Mouse (Mus musculus) gastrocnemius, adult 8-10 months (tissue): ENCODE measurements around the gene Dnajc19. TPM values are rescaled to one million over a fixed set of nuclear protein-coding genes. Genes with fewer than 3 reads are reported as not detected.
A peak's percentile ranks its signal among the peaks of the same experiment; 100 is the strongest.

Source experiments
- DNase-seq, 2 experiments: peaks; one replicate each; pipeline ENCODE4 v3.0.0; 2022; ENCODE audit warnings: low spot score in 2 of 2
- total RNA-seq, 4 experiments: library from RNA; stranded (reverse); gene quantifications; 2 replicates each; pipeline ENCODE4 v1.2.4; 2022

Dnajc19 gene
- total RNA-seq, 4 experiments from 2014 or later, result 110 to 142 (median 120) TPM

DNA sequence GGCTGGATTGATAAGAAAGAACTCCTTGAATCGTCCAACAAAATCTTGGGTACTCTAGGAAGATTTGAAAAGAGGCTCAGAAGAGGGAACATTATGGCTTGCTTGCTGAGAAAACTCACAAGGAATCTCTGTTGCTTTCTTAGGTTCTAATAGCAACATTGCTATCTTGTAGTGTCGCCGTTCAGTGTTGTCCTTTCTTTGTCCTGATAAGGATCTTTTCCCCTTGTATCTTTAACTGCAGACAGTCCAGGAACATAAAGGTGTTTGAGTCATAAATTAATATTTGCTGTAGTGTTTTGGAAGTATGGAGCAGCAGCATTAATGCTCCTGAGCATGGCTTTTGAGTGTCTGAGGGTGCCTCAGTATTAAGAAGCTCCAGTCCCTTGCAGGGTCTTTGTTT, 50.5 kb downstream of the Dnajc19 start:
- no peak for DNase-seq

DNA sequence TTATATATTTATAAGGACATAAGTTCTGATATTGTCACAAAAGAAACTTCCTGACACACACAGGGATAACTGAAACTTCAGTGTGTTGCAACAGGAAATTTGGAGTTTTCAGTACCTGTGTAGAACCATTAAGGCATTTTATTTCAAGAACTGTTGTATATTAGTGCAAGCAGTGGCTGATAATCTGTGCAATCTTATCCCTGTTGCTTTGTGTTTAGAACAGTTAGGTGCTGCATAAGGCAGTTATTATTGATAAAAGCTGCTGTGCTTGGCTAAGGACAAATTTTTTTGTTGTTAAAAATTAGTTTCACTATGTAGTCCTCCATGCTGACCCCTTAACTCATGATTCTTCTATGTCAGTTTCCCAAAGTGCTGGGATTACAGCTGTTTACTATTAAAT, 52.2 kb downstream of the Dnajc19 start:
- no peak for DNase-seq

DNA sequence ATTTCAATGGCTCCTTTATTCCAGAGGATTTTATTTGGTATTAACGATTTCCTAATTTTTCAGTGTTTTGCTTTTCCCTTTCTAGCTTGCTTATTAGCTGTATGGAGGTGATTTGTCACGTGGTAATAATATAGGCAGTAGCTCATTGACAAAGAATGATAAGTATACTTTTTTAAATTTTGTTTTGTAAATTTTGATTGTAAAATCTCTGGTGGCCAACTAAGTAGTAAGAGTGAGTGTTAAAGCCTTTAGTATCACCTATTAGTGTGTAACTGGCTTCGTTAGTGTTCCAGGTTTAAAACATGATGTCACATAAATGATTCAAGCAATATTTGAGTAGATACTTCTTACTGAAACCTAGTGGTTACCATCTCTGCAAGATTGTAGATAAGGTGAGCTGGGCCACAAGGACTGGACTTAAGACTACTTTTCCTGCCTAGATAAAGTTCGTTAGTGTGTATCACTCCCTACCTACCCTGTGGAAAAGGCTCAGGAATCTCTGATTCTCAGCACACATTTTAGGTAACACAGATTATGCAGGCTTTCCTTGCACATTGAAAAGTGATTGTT, 59.8 kb downstream of the Dnajc19 start:
- DNase-seq, result no peak

DNA sequence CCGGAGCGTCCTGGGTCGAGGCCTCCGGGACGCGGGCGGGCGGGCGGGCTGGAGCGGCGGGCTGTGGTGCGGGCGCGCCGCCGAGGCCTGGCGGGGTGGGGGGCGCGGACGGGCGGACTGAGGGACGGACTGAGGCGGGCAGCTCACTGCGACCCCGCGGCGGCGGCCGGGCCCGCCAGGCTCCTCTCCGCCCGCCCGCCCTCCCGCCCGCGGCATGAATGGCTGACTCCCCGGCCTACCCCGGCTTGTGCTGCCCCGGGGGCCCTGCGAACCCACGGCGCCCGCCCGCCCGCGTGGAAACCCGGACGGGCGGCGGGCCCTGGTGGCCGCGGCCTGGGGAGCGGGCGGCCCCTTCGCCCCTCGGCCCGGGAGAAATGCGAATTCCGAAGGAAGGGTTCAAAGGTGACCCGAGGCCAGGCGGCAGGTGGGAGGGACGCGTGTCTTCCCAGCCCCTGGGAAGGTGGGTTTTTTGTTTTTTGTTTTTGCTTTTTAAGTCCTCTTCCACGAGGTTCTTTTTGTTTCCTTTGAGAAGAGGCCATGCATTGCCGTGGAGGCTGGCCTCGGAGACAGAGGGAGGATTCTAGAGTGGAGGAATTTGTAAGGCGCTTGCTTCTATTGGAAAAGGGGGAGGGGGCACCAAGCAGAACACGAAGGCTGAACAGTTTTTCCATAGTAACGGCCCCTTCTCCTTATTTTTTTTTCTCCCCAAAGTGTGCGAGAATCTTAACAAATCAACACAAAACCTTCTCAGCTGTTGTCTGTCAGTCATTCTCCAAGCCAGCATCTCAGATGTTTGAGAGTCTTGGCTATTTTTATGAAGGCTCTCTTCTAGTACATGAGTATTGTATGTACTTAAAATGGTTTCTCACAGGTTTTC, 60.5 kb downstream of the Dnajc19 start:
- no peak for DNase-seq

DNA sequence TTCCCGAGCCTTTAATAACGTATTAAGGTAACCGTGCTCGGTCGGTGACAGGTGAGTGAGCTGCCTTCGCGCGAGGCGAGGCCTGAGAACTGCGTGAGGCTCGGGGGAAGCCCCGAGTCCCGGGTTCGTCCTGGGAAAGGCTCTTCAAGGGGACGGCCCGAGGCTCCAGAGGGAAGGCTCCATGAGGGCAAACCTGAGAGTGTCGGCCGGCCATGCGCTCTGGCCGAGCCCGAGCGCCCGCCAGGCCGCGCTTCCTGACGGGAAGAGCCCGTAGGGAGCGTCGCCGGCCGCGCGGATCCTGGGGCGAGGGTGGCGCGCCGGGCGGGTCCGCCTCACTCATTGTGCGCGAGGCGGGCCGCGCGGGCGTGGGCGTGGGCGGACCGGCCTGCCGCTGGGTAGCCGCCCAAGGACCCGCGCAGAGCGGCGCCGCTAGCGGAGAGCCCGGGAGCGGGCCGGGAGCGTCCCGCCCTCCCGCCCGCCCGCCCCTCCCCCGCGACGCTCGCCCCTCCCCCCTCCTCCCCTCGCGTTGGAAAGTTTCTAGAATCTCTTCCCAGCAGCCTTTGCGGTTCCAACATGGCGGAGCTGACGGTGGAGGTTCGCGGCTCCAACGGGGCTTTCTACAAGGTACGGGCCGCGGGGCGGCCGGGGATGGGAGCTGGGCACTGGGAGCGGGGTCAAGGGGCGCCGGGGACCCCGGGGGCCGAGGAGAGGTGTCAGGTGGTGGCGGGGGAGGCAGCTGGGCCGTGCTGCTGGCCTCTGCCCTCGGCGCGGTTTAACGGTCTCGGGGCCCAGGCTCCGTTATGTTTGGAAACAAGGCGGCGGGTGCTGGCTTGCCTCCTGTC, 61.4 kb downstream of the Dnajc19 start, which contains the start of gene Fxr1:
TSS of gene Fxr1 (plus strand) at position 404 of the 842 bp plus-strand sequence.
- peak; percentile 71 to 84 for DNase-seq

DNA sequence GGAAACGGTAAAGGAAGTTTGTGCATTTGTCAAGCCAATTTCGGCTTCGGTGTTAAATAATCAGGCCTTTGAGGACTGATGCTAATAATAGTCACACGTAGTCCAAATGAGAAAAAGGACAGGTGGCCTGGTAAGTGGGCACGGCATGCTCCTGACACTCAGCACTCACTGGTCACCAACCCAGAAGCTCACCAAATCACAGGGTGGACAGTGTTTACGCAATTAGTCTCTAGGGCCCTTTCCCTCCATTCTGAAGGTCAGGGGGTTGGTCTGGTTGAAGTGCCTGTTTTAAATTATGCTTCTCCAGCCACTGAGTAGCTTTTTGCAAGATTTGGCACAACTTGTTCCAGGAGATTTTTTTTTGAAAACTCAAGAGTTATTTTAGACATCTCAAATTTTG, 72.9 kb downstream of the Dnajc19 start:
- DNase-seq, result peak in 1 of 2 experiments; percentile 12

DNA sequence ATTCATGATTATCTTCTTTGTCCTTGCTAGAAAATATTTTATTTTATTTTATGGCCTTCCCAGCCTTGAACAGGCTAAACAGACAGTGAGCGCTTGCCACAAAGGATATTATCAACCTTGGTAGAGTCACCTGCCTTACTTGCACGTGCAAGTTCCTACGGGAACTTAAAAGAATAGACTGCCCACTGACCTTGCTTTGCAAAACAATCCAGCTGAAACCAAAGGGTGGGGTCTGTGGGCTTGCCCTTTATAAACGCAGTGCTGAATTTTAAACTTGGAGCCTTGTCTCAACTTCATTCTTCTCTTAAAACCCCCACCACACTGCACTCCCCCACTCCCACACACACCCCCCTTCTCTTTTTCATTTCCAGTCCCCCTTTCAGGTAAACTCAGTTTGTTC, 73.5 kb downstream of the Dnajc19 start:
- DNase-seq, result no peak

DNA sequence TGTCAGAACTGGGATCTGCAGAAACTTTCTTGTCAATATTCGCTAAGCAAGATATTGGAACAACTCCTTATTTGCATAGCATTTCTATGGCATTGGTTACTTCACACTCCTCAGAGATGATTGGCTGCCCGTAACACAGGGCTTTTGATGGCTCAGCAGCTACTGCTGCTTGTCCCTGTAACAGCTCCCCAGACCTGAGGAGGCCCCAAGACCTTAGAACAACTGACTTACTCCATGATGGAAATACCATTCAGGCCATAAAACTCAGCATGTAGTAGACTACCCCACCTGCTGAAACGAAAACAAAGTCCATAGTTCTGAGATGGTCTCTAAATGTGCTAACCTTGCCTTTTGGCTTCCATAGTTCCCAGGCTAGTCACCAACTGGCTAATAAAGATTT, 74.3 kb downstream of the Dnajc19 start:
- no peak for DNase-seq

DNA sequence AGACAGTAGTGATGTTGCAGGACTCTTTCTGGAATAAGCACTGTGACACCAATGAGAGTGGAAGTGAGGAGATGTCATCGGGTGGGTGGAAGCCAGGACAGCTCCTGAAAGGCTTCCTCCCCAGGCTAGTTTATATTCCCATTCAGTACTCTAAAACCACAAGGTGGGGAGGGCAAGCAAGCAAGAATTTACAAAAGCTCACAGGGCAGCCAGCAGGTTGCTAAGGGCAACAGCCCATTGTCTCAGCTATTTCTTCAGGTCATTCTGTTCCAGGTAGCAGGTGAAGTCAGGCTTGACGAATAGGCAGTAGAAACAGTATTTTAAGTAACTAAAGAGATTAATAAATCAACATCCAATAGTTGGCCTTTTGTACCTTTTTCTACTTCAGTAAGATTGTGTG, 74.8 kb downstream of the Dnajc19 start:
- no peak for DNase-seq

Other genes with a start within 250 kb of the Dnajc19 start
- under 1 TPM in 2 of 4 experiments, not detected in 2; 0.34 to 0.54 TPM for gene Ccdc39, start 237.0 kb downstream of the Dnajc19 start, total RNA-seq
- gene Fxr1, start 61.4 kb downstream of the Dnajc19 start, total RNA-seq, result 100 to 1,000 TPM; 389 to 444 (median 413) TPM